Mouse (Mus musculus): ENCODE results near the gene Csad.

- TF ChIP-seq POLR2A (IDR thresholded peaks at IDR 0.05; ENCODE audit: control insufficient read depth, extremely low read depth, insufficient read depth, low read length, poor library complexity) (no peak), CTCF (IDR thresholded peaks at IDR 0.05; ENCODE audit: borderline replicate concordance, control insufficient read depth, extremely low read depth, insufficient read depth, low read length, poor library complexity) (no peak)
Observed at GRCm38 (mm10) chr15:102242404-102243228, 38.1 kb upstream of the Csad start.

Data from thymus, adult 2 months (tissue).